Mouse (Mus musculus) olfactory bulb, adult 2 months (tissue): ENCODE results near the gene Olfr543. TPM values are rescaled to one million over a fixed set of nuclear protein-coding genes. Genes with fewer than 3 reads are reported as not detected.

Source experiments
- H3K27ac ChIP-seq: fragments of 200-500 bp; 2 replicates; pipeline ENCODE4 v1.5.1; 2012; ENCODE audit warnings: low read depth, low read length; ENCODE audit not compliant: insufficient read depth
- H3K4me1 ChIP-seq: fragments of 200-500 bp; 2 replicates; pipeline ENCODE4 v1.6.1; 2012; ENCODE audit warnings: low read length; ENCODE audit not compliant: control insufficient read depth, insufficient read depth
- H3K4me3 ChIP-seq: fragments of 200-500 bp; 2 replicates; pipeline ENCODE4 v1.5.1; 2012; ENCODE audit warnings: mild to moderate bottlenecking, low read depth, low read length, moderate library complexity; ENCODE audit not compliant: insufficient read depth
- CTCF ChIP-seq: fragments of 200-500 bp; IDR thresholded peaks from 2 replicates; pipeline ENCODE4 v1.5.1; 2012; ENCODE audit warnings: low read depth, mild to moderate bottlenecking, low read length, moderate library complexity; ENCODE audit not compliant: insufficient read depth
- POLR2A ChIP-seq: fragments of 200-500 bp; IDR thresholded peaks from 2 replicates; pipeline ENCODE4 v1.6.1; 2012; ENCODE audit warnings: mild to moderate bottlenecking, low read depth, low read length, moderate library complexity; ENCODE audit not compliant: insufficient read depth
- WGBS: fragments of 180-500 bp; shearing (Covaris S2); methylation state at CpG from one replicate; pipeline ENCODE4 v1.1.7; 2018; 5-methylcytosine and 5-hydroxymethylcytosine counted together
- polyA plus RNA-seq: library from polyadenylated mRNA; stranded (reverse); fragments of >200 nt; gene quantifications from 2 replicates; pipeline ENCODE4 v1.2.4, GENCODE M21; 2012; ENCODE audit warnings: low replicate concordance; ENCODE audit not compliant: missing spikeins, insufficient read depth, insufficient read length

Gene Olfr543
- polyA plus RNA-seq, 1 experiment, result not detected

GRCm38 (mm10) chr7:102478926-102479325, 2.6 kb downstream of the Olfr543 start:
- Histone ChIP-seq H3K4me1 (no peaks in the 10 kb centered on the region), H3K27ac (no peak overlapping the region), H3K4me3 (no peak overlapping the region)
- TF ChIP-seq POLR2A (no peak), CTCF (no peak)
- WGBS, result 88% methylated on average over 3 of the region's 3 CpGs

- H3K4me1 ChIP-seq, result no peaks in the 10 kb centered on the region
- H3K27ac ChIP-seq, result no peak overlapping the region
- TF ChIP-seq CTCF, result no peak
- no peak for TF ChIP-seq POLR2A
- H3K4me3 ChIP-seq, result no peak overlapping the region
- WGBS, result 90% methylated on average over 4 of the region's 4 CpGs
Observed at GRCm38 (mm10) chr7:102478425-102478824, 3.1 kb downstream of the Olfr543 start.

- WGBS, result 73% methylated on average over 11 of the region's 11 CpGs
- H3K4me1 ChIP-seq, result no peaks in the 10 kb centered on the region
Observed at GRCm38 (mm10) chr7:102477377-102477776, 4.1 kb downstream of the Olfr543 start.

GRCm38 (mm10) chr7:102476601-102477000, 4.9 kb downstream of the Olfr543 start:
- no peaks in the 10 kb centered on the region for H3K4me1 ChIP-seq
- H3K4me3 ChIP-seq, result no peak overlapping the region
- TF ChIP-seq CTCF, result no peak
- TF ChIP-seq POLR2A, result no peak
- 96% methylated on average over 5 of the region's 5 CpGs for whole genome bisulfite sequencing
- no peak overlapping the region for H3K27ac ChIP-seq

More at GRCm38 (mm10) chr7:102477377-102477776, 4.1 kb downstream of the Olfr543 start:
- Histone ChIP-seq H3K27ac (no peak overlapping the region), H3K4me3 (no peak overlapping the region)
- TF ChIP-seq POLR2A (no peak), CTCF (no peak)

- 71% methylated on average over 5 of the region's 5 CpGs for WGBS
- TF ChIP-seq CTCF, result no peak
- TF ChIP-seq POLR2A, result no peak
- no peaks in the 10 kb centered on the region for H3K4me1 ChIP-seq
Observed at GRCm38 (mm10) chr7:102472675-102473074, 8.8 kb downstream of the Olfr543 start.

GRCm38 (mm10) chr7:102467566-102467965, 13.9 kb downstream of the Olfr543 start:
- Histone ChIP-seq H3K4me3 (no peak overlapping the region), H3K27ac (no peak overlapping the region), H3K4me1 (no peaks in the 10 kb centered on the region)
- 77% methylated on average over 8 of the region's 8 CpGs for WGBS
- TF ChIP-seq CTCF (no peak), POLR2A (no peak)

More at GRCm38 (mm10) chr7:102472675-102473074, 8.8 kb downstream of the Olfr543 start:
- no peak overlapping the region for H3K27ac ChIP-seq
- no peak overlapping the region for H3K4me3 ChIP-seq

- no peak overlapping the region for H3K4me3 ChIP-seq
- no peak overlapping the region for H3K27ac ChIP-seq
- 67% methylated on average over 5 of the region's 5 CpGs for WGBS
- TF ChIP-seq POLR2A (no peak), CTCF (no peak)
- no peaks in the 10 kb centered on the region for H3K4me1 ChIP-seq
Observed at GRCm38 (mm10) chr7:102458618-102459380, 22.7 kb downstream of the Olfr543 start.

- Histone ChIP-seq H3K4me1 (peaks cover 3% of the 10 kb centered on the region; the same call in 1 of the 2 replicates), H3K27ac (no peak overlapping the region), H3K4me3 (no peak overlapping the region)
- TF ChIP-seq CTCF, result no peak
- no peak for TF ChIP-seq POLR2A
- WGBS, result 90% methylated on average over 9 of the region's 9 CpGs
Observed at GRCm38 (mm10) chr7:102446438-102446837, 35.0 kb downstream of the Olfr543 start.

- 82% methylated on average over 2 of the region's 2 CpGs for WGBS
- no peak overlapping the region for H3K4me3 ChIP-seq
- H3K4me1 ChIP-seq, result peaks cover 3% of the 10 kb centered on the region; the same call in 1 of the 2 replicates
- no peak for TF ChIP-seq POLR2A
- TF ChIP-seq CTCF, result no peak
- H3K27ac ChIP-seq, result no peak overlapping the region
Observed at GRCm38 (mm10) chr7:102444301-102444700, 37.2 kb downstream of the Olfr543 start.
